Mouse (Mus musculus): ENCODE measurements around the gene Gm21671.
"Not testable (repeated sequence)": the region's sequence is repeated elsewhere in the genome, so short reads cannot be mapped to it uniquely, and the experiment has no call there.

DNA sequence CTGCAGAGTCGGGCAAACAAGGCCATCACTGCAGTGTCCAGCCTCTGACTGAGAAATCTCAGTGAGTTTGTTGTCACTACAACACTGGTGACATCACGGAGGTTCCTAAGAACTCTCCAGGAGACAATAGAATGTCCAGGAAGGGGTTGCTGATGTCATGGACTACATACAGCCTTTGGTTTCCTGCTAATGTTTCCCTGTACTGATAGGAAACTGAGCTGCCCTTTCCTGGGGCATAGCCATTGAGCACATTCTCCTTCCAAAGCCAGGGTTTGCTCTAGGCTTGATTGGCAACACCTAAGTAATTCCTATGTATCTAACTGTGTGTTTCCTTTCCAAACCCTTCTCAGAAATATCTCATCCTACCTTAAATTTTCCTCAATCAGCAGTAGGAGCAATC is 18.3 kb upstream of the Gm21671 start, which contains the start of gene Gm21680:
- not testable (repeated sequence) for TF ChIP-seq POLR2A (IDR thresholded peaks at IDR 0.05; ENCODE audit: low read depth, low read length); CTCF (IDR thresholded peaks at IDR 0.05; ENCODE audit: borderline replicate concordance, insufficient read depth, low read length)
